Mouse (Mus musculus) CH12.LX (cell line): ENCODE data around the gene Romo1.

Experiments used
- CTCF ChIP-seq, 2 experiments: IDR thresholded peaks in 1 of 2; conservative IDR thresholded peaks in 1 of 2; 2 replicates each; pipeline ENCODE4 v1.5.1; 2011 to 2012; ENCODE audit warnings: low read depth in 2 of 2, low read length in 2 of 2, improper control_type of control experiment in 1 of 2, inconsistent platforms in 1 of 2, mild to moderate bottlenecking in 1 of 2, moderate library complexity in 1 of 2
- ETS1 ChIP-seq: conservative IDR thresholded peaks from 2 replicates; pipeline ENCODE4 v1.6.1; 2012; ENCODE audit warnings: low read depth, mild to moderate bottlenecking, inconsistent platforms, low read length, improper control_type of control experiment, moderate library complexity
- JUN ChIP-seq: IDR thresholded peaks from 2 replicates; pipeline ENCODE4 v1.6.1; 2011; ENCODE audit warnings: low read depth, mild to moderate bottlenecking, low read length, improper control_type of control experiment, moderate library complexity; ENCODE audit not compliant: insufficient read depth
- MAX ChIP-seq: IDR thresholded peaks from 2 replicates; pipeline ENCODE4 v1.6.1; 2011; ENCODE audit warnings: low read length, improper control_type of control experiment
- RAD21 ChIP-seq: IDR thresholded peaks from 2 replicates; pipeline ENCODE4 v1.6.1; 2011; ENCODE audit warnings: low read depth, mild to moderate bottlenecking, low read length, improper control_type of control experiment, moderate library complexity
- ZMIZ1 ChIP-seq: IDR thresholded peaks from 2 replicates; pipeline ENCODE4 v1.6.1; 2012; ENCODE audit warnings: low read depth, mild to moderate bottlenecking, inconsistent platforms, low read length, improper control_type of control experiment

DNA sequence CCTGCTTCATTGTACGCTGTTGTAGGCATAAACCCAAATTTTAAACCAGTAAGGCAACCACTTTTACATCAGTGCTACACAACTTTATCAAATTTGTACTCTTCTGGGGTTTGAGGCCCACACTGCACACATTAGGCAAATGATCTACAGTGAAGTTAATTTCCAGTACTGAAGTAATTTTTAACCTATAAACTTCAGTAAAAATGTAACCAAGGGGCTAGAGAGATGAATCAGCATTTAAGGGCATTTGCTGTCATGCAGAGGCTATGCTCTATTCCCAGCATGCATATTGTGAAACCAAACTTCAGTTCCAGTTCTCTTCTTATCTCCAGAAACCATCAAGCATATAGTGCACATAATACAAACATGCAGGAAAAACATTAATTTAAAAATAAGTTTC, 21.6 kb downstream of the Romo1 start:
- TF ChIP-seq ETS1 = no peak
- no peak for TF ChIP-seq RAD21
- no peak for TF ChIP-seq CTCF (conservative IDR thresholded peaks at IDR 0.05 in 1 of 2, IDR thresholded peaks at IDR 0.05 in 1 of 2; ENCODE audit: low read depth in 2 of 2, low read length in 2 of 2)
- no peak for TF ChIP-seq JUN
- no peak for TF ChIP-seq ZMIZ1
- TF ChIP-seq MAX = no peak
